Mouse (Mus musculus) lung, postnatal 10 days (tissue): ENCODE measurements around the gene Slc35f6.
"Not testable (repeated sequence)": the region's sequence is repeated elsewhere in the genome, so short reads cannot be mapped to it uniquely, and the experiment has no call there.

Source experiments
- DNase-seq: peaks from one replicate; pipeline ENCODE4 v3.0.0; 2021

The Slc35f6 gene

DNA sequence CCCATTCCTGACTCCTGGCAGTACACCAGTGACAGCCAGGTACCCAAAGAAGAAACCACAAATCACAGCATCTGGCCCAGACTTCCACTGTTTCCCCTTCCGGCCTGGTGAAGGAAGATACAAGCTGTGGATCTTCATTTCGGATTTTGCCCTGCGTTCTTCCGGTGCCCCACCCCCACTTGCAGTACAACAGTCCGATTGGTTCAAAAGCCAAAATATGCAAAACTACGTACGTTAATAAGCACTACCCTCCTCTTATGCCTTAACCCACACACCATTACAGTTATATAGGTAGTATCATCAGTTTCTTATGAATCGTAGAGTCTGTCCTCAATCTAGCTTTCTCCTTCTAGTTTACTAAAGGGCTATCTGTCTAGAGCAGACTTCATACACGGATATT lies 17.6 kb downstream of the Slc35f6 start:
- no peak for DNase-seq

DNA sequence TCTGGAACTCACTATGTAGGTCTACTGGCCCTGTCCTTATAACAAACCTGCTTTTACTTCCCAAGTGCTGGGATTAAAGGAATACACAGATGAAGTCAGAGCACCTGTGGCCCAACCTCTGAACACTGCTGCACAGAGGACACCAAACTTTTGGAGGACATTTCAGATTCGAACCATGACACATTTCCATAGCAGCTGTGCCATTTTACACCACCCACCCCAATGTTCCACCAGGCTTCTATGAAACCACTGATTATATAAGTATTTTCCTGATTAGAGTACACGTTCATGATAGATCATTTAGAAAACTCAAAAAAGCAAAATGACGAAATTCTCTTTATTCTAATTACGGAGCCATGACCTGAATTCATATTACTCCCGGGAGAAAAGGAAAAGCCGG lies 18.2 kb downstream of the Slc35f6 start:
- no peak for DNase-seq

DNA sequence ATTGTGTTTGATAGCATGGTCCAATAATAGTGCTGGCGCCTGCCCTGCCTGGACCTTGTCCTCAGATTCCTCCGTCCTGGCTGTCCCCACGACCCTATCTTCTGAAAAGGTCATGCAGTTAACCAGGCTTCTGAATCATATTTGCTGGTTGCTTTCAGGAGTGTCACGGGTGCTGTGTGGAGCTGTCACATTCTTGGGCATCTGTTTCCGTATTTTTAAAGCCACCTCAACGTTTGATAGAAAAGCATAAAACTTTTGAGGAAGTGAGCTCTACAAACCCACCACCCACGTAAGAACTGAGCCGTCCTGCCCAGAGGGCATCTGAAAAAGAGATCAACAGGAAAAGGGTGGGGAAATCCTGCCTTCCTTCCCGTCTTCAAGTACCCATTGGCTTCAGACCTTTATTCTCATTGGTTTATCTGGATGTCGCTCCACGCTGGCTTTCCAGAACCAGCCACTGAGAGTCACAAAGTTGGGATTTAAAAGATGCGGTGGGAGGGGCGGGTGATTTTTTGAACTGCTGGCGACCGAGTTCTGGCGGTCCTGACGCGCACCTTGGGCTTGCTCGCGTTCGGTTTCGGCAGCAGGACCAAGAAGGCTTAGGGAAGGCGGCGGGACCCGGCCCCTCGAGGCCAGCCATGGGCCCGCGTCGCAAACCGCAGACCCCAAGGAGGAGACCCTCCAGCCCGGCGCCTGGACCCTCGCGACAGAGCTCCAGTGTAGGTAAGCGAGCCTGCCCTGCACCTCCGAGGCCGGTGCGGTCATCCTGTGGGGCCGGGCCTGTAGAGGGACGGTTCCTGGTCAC lies 18.9 kb downstream of the Slc35f6 start, which contains the start of gene Cenpa:
TSS of gene Cenpa (plus strand) at position 387 of the 805 bp plus-strand sequence.
- peak; percentile 97 for DNase-seq

DNA sequence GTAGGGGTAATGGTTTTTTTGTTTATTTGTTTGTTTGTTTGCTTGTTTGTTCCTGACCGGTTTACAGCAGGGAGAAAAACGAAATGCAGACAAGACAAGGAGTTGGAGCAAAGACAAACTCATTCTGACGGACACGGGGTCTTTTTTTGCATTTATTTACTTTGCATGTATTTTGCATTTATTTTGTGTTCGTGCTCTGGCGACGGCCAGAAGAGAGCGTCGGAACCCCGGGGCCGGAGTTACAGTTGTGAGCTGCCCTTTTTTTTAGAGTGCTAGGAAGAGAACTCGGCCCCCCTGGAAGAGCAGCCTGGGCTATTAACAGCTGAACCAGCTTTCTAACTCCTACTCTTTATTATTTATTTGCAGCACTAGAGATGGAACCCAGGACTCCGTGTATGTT lies 19.5 kb downstream of the Slc35f6 start:
- no peak for DNase-seq

DNA sequence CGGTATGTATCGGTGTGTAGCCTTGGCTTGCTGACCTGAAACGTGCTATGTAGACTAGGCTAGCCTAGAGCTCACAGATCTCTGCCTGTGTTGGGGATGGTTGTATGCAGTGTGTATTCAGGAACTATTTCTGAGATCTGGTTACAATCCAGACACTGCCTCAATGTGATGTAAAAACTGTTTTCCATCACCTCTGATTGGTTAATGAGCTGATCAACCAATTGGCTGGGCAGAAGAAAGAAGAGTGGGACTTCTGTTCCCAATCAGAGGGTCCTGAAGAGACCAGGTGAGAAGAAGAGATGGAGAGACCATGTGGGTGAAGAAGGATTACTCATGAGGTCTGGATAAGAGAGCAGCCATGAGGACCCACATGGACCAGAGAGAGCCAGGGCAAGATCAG lies 20.0 kb downstream of the Slc35f6 start:
- DNase-seq = no peak

DNA sequence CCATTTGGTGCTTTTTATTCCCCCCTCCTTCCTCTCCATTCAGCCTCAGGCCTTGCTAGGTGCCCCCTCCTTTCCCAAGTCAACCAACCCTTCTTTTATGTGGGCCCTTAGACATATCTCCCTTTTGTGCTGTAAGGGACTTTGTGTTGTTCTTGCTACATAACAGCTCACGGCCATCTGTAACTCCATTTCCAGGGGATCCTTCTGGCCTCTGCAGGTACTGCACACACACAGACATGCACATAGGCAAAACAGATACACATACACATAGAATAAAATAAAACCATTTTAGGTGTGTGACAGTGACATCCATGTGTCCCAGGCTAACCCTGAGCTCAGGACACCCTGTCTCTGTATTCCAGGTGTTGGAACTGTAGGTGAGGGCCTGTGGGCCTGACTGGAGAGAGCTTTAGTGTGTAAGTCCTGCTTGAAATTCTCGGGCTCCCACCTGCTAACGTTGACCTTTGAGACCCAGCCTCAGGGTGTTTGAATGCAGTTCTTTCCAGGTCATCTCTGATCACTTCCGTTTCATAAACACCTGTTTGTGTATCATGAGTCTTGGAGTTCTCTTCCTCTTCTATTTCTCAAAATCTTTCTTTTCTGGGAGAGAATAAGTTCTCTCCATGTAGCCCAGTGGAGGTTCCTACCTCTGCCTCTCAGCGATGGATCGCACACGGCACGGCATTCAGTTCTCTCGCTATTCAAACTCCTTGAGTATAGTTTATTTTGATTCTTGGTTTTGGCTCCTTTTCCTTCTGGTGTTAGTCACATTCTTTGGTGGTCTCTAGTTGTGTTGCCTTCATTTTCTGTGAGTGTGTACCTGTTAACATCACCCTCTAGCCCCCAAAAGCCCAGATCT lies 21.1 kb downstream of the Slc35f6 start:
- DNase-seq = no peak

DNA sequence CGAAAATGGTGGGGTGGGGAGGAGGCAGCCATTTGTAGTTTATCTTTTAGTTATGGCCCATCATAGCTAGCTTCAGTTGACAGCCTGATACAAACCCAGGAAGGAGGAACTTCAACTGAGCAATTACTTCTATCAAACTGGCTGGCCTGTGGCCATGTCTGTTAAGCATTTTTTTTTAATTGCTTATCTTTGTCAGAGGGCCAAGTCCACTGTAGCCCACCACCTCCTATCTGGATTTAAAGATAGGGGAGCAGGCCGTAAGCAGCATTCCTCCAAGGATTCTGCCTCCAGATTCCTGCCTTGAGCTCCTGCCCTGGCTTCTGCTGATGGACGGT lies 21.7 kb downstream of the Slc35f6 start:
- DNase-seq = no peak

DNA sequence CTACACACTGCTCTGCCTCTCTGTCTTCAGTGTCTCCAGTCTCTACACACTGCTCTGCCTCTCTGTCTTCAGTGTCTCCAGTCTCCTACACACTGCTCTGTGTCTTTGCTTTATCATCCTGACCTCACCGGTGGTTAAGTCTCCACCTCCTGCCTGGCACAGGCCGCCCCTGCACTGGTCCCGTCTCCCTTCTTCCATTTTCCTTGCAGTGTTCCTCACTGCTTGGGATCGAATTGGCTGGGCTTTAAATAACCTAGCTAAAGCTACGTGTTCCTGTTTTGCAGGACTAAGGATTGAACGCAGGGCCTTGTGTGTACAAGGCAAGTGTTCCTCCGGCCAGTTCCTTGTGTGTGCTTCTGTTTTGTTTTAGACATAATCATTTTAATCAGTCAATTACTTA lies 22.4 kb downstream of the Slc35f6 start:
- DNase-seq = no peak

DNA sequence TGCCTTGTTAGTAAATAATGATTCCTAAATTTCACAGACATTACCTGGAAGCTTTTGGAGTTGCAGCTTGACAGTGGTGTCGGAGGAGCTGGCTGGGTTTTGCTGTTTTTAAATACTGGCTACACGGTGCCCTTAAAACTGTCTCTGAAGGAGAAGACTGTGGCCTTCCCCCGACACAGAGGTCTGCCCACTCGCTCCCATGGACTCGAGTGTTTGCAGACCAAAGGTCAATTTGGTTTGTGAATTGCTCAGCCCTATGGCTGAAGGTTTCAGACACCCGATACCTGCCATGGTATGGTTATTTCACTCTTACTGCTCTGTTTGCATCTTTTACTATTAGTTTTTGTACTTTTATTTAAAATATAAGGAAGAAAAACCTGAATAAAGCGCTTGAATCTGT lies 26.3 kb downstream of the Slc35f6 start:
- no peak for DNase-seq

DNA sequence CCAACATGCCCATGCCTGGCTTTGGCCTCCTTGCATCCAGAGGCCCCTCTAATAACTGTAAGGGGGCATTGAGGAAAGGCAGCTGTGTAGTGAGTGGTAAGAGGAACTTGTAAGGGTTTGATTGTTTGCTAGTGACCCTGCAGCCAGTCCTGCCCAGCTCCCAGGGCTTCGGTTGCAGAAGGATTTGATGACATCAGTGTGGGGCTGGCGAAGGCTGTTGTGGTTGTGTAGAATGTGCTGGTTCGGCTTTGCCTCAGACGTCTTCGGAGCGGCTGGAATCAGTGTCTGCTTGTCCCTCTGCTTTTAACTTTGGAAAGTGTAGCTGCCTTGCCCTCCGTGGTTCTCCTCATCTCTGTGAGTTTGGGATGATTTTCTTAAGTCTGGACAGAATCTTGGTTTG lies 29.1 kb downstream of the Slc35f6 start:
- DNase-seq = no peak

DNA sequence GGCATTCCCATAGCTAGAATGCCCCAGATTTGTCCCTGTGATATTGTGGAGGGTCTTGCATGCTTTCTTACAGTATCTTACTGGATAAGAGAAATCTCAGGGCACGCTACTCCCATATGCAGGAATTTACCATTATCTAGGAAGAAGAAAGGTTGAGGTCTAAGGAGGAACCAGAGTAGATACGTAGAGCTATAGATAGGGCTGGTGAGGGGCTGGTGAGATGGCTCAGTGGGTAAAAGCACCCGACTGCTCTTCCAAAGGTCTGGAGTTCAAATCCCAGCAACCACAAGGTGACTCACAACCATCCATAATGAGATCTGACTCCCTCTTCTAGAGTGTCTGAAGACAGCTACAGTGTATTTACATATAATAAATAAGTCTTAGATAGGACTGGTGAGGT lies 30.3 kb downstream of the Slc35f6 start:
- DNase-seq = not testable (repeated sequence)

DNA sequence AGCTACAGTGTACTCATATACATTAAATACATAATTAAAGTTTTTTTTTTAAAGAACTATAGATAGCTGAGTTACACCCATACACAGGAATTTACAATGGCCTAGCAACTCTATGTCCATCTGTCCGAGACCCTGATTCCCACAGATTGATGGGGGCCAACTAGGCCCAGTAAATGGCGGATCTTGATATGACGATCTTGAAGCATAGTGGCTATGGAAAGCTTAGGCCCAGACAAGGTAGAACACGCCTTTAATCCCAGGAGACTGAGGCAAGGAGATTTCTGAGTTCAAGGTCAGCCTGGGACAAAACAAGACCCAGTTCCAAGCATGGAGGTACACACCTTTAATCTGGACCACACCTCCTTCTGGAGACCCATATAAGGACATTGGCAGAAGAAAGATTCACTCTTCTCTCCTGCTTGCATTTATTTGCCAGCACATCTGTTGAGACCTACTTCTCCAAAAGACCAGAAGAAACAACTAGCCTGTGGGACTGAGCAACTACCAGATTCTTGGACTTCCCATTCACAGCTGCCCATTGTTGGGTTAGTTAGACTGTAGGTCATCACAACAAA lies 31.1 kb downstream of the Slc35f6 start:
- no peak for DNase-seq

DNA sequence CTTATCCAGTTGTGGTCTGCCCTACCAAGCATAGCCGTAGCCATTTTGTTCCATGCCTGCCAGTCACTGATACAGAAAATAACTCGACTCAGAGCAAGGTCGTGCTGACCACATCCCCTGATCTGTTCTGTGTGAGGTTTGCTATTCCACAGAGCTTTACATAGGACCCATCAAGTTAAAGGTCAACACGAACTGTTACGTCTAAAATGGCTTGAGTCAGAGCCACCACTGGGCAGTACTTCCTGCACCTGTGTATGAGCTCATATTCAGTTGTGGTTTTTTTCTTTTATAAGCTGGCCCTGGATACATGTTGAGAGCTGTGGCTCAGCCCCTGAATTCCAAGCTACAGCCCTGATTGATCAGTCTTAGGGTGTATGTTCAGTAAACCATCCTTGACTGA lies 31.9 kb downstream of the Slc35f6 start:
- DNase-seq = no peak

DNA sequence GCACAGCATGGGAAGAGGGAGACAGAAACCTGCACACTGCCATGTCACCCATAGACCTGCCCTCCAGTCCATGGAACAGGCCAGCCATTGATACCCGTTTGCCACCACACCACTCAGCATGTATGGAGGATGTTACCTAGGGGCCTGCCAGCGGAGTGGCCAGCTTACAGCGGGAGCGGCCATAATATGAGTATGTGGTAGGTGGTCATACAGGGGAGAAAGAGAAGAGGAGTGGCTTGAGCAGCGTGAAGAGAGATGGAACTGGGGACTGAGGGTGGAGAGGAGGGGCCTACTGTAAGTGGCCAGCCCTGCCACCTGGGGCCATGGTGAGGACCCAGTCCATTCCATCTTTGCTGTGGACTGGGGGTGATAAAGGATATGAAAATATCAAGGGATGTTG lies 34.2 kb downstream of the Slc35f6 start:
- no peak for DNase-seq

DNA sequence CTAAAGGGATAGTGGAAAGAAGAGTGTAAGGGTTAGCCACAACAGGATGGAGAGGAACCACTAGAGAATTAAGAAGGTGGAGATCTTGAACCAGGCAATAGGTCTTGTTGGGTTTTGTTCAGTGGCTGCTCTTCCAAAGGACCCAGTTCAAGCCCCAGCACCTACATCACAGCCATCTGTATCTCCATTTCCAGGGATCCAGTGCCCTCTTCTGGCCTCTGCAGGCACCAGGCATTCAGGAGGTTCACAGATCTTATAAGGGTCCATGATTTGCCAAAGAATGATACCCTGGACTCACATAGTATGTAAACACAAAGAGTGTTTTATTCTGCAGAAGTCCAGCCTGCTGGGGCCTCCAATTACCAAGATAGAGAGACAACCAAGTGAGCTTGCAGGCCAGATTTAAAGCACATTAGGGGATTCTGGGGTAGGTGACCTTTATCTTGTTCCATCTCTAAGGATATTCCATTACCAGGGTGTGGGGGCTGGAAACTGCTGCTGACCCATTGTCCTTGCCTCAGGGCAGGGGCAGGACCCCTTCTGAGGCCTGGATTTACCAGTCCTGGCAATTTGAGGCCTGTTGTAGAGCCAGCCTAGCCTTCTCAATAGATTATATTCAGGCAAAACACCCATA lies 35.4 kb downstream of the Slc35f6 start:
- no peak for DNase-seq

DNA sequence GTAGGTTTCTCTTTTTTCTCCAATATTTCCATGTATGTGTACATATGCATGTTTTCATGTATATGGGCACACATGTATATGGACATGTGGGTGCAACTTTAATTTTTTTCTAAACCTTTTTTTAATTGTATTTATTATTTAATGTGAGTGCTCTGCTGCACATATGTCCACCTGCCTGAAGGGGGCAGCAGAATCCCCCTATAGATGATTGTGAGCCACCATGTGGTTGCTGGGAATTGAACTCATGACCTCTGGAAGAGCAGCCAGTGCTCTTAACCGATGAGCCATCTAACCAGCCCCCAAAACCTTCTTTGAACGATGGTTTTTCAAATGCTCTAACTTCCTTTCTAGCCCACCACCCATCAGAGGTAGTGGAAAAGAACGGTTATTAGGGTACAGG lies 36.3 kb downstream of the Slc35f6 start:
- DNase-seq = no peak

DNA sequence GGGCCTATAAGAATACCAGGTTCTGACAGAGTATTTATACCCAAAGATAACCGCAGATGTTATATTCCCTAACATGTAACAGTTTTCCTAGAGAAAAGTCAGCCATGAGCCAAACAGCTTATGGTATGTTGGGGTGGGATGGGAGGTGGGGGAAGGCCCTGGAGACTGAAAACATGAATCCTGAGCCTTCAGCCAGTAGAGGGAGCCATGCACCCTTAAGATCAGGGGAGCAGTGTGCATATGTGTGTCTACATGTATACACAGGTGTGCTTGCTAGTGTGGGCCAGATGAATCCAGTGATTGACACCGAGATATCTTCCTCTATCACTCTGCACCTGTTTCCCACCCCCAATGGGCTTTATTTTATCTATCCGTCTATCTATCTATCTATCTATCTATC lies 39.0 kb downstream of the Slc35f6 start:
- peak; percentile 22 for DNase-seq

DNA sequence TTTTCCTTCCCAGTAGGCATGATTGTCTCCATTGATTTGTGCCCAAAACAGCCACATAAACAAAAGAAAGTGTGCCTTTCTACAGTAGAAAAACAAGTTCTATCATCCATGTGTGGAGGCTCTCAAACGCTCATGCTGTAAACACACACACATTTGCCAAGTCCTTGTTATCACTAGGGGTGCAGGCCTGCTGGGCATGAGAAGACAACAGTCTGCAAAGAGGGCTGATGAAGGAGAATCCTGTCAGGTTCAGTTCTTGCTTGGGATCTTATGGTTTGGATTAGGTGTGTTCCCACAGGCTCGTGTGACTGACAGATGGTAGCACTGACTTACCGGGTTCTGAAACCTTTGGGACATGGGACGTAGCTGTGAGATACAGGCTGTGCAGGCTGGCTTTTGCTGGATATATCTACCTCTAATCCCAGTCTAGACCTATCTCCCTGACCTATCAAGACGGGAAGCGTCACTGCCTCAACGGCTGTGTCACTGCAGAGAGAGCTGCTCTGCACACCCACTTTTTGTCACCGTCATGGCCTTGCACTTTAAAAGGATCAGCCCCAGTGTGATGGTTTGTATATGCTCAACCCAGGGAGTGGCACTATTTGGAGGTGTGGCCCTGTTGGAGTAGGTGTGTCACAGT lies 52.7 kb downstream of the Slc35f6 start:
- DNase-seq = no peak

DNA sequence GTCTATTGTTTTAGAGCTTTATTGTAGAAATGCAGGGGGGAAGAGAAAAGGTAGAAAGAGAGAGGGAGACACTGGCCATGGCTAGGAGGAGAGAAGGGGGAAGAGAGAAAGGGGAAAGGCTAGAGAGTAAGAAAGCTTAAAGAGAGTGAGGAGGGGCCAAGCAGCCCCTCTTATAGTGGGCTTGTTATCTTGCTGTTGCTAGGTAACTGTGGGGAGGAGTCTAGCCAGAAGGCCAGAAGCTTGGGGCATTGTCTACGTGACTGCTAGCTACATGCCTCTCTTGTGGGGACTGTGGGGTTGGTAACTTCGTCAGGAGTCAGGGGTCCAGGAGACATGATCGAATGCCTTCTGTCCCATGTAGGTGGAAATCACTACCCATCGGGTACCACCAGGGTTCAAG lies 53.6 kb downstream of the Slc35f6 start:
- DNase-seq = not testable (repeated sequence)

DNA sequence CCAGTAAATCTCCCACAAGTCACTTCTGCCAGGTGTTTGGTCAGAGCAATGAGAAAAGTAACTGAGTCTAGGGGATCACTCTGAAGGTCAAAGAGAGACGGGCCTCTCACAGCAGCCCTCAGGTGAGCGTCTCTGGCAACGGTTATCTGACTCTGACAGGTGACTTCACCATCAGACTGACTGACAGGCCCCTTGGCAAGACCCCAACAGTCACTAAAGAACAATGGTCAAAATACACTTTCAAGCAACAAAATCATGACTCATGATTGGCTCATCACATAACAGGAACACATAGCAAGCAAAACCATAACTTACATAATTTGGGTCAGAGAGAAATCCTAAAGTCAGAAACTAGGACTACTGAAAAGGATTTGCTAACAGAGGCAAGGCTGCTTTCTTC lies 54.1 kb downstream of the Slc35f6 start:
- DNase-seq = no peak
